Mouse (Mus musculus) liver, adult 2 months (tissue): Measurements from ENCODE around the gene Hapln1.

Experiments used
- CTCF ChIP-seq: fragments of 200-500 bp; IDR thresholded peaks from 2 replicates; pipeline ENCODE4 v1.5.1; 2011; ENCODE audit warnings: low read depth, low read length, control low read depth
- POLR2A ChIP-seq: fragments of 200-500 bp; IDR thresholded peaks from 2 replicates; pipeline ENCODE4 v1.6.1; 2011; ENCODE audit warnings: low read length, control low read depth; ENCODE audit not compliant: insufficient read depth; ENCODE audit errors: extremely low read depth

GRCm38 (mm10) chr13:89634137-89634683 is 94.6 kb downstream of the Hapln1 start:
- peak; percentile 47 for TF ChIP-seq CTCF
- no peak for TF ChIP-seq POLR2A
